Mouse (Mus musculus) myocyte (in vitro differentiated cells): Measurements from ENCODE around the gene Rabgef1. TPM values are rescaled to one million over a fixed set of nuclear protein-coding genes. Genes with fewer than 3 reads are reported as not detected.
A peak's percentile ranks its signal among the peaks of the same experiment; 100 is the strongest.

ENCODE experiments used
- H3K27me3 ChIP-seq: one replicate; pipeline ENCODE4 v1.6.1; 2011; ENCODE audit not compliant: control insufficient read depth, insufficient read depth, insufficient read length
- H3K36me3 ChIP-seq: one replicate; pipeline ENCODE4 v1.6.1; 2011; ENCODE audit not compliant: control insufficient read depth, insufficient read depth
- H3K4me2 ChIP-seq: one replicate; pipeline ENCODE4 v1.6.1; 2011; ENCODE audit warnings: low read depth, control low read depth
- H3K4me3 ChIP-seq: one replicate; pipeline ENCODE4 v1.5.1; 2011; ENCODE audit warnings: mild to moderate bottlenecking, control low read depth, moderate library complexity
- H3K79me2 ChIP-seq: one replicate; pipeline ENCODE4 v1.6.1; 2011; ENCODE audit not compliant: control insufficient read depth, insufficient read depth
- H3ac ChIP-seq: one replicate; pipeline ENCODE4 v1.6.1; 2011; ENCODE audit not compliant: control insufficient read depth, insufficient read length
- CEBPB ChIP-seq: IDR thresholded peaks from 2 replicates; pipeline ENCODE4 v1.6.1; 2011; ENCODE audit warnings: mild to moderate bottlenecking, moderate library complexity; ENCODE audit not compliant: poor library complexity, insufficient read depth, severe bottlenecking
- E2F4 ChIP-seq: IDR thresholded peaks from one replicate; pipeline ENCODE4 v1.6.1; 2011; ENCODE audit warnings: mild to moderate bottlenecking, control low read depth, moderate library complexity; ENCODE audit not compliant: insufficient read depth
- MAX ChIP-seq: IDR thresholded peaks from one replicate; pipeline ENCODE4 v1.6.1; 2011; ENCODE audit warnings: low read depth, mild to moderate bottlenecking, control low read depth
- MYOD1 ChIP-seq, 3 experiments: IDR thresholded peaks; one replicate each; pipeline ENCODE4 v1.6.1; 2011; ENCODE audit warnings: control low read depth in 2 of 3, low read depth in 2 of 3, mild to moderate bottlenecking in 2 of 3, moderate library complexity in 1 of 3; ENCODE audit not compliant: insufficient read length in 2 of 3, control insufficient read depth in 1 of 3
- MYOG ChIP-seq, 3 experiments: IDR thresholded peaks; one replicate each; pipeline ENCODE4 v1.6.1; 2011; ENCODE audit warnings: control low read depth in 2 of 3, low read depth in 2 of 3, mild to moderate bottlenecking in 2 of 3; ENCODE audit not compliant: insufficient read length in 2 of 3, control insufficient read depth in 1 of 3, insufficient read depth in 1 of 3
- POLR2A ChIP-seq: IDR thresholded peaks from one replicate; pipeline ENCODE4 v1.6.1; 2011; ENCODE audit warnings: low read depth, mild to moderate bottlenecking, control low read depth, moderate library complexity; ENCODE audit not compliant: insufficient read length
- POLR2AphosphoS2 ChIP-seq: IDR thresholded peaks from one replicate; pipeline ENCODE4 v1.6.1; 2011; ENCODE audit warnings: low read depth, control low read depth; ENCODE audit not compliant: insufficient read length
- REST ChIP-seq: IDR thresholded peaks from one replicate; pipeline ENCODE4 v1.6.1; 2011; ENCODE audit warnings: mild to moderate bottlenecking, control low read depth, moderate library complexity; ENCODE audit not compliant: insufficient read depth, insufficient read length
- SRF ChIP-seq: IDR thresholded peaks from one replicate; pipeline ENCODE4 v1.6.1; 2011; ENCODE audit warnings: low read depth; ENCODE audit not compliant: control insufficient read depth, insufficient read length
- TCF12 ChIP-seq: IDR thresholded peaks from one replicate; pipeline ENCODE4 v1.6.1; 2011; ENCODE audit warnings: mild to moderate bottlenecking, control low read depth; ENCODE audit not compliant: poor library complexity, insufficient read depth, severe bottlenecking
- TCF3 ChIP-seq: IDR thresholded peaks from one replicate; pipeline ENCODE4 v1.6.1; 2011; ENCODE audit warnings: low read depth, control low read depth; ENCODE audit not compliant: insufficient read length
- USF1 ChIP-seq: IDR thresholded peaks from one replicate; pipeline ENCODE4 v1.6.1; 2011; ENCODE audit warnings: low read depth, mild to moderate bottlenecking, control low read depth, moderate library complexity
- polyA plus RNA-seq: library from polyadenylated mRNA; unstranded; fragments of >200 nt; fragmentation: generic; extraction: Trizol; gene quantifications from one replicate; pipeline ENCODE4 v1.2.1, GENCODE M21; 2012; ENCODE audit warnings: missing spikeins

Gene Rabgef1
- polyA plus RNA-seq, 1 experiment = 18.8 TPM

DNA sequence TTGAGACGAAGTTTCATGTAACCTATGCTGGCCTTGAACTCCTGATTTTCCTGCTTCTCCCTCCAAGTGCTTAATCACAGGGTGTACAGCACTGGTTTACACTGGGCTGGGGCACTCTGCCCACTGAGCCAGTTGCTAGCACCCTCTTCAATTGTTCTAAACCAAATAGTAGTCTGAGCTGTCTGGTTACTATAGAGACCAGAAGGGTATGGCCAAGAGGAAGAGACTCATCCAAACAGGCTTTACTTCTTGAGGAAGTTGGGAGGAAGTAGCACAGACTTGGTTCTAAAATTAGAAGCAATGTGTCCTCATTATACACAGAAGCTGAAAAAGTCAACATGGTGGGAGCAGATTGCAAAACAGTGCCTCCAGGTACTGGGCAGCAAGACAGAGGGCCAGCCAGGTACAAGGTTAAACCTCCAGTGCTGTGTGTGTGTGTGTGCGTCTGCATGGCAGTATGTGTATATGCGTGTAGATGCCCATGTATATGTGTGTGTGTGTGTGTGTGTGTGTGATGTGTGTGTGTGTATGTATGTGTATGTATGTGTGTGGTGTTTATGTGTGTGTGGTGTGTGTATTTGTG is 33.9 kb downstream of the Rabgef1 start:
- no peak overlapping the region for H3ac ChIP-seq
- no peaks in the 10 kb centered on the region for H3K79me2 ChIP-seq
- no peaks in the 10 kb centered on the region for H3K27me3 ChIP-seq
- no peak for TF ChIP-seq MAX
- peaks cover 39% of the 10 kb centered on the region for H3K36me3 ChIP-seq
- H3K4me2 ChIP-seq = no peak overlapping the region
- no peak overlapping the region for H3K4me3 ChIP-seq

DNA sequence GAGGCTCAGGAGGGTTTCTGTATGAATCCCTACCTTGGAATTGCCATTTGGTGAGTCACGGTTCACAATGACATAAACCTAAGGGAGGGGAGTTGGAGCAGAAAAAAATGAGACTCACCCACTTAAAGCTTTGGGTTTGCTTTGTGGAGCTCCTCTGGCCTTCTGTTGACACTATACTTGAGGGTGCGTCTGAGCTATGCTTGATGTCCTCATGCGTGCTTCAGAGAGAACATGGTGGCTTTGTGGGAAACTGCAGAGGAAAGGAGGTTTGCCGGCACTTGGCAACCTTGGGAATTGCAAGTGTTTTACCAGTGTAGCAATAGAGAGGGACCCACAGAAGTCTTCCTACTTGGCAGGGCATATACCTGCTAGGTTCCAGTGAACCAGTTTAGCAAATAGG is 35.7 kb downstream of the Rabgef1 start:
- Histone ChIP-seq H3K4me3 (no peak overlapping the region), H3K79me2 (no peaks in the 10 kb centered on the region), H3ac (no peak overlapping the region), H3K27me3 (no peaks in the 10 kb centered on the region), H3K4me2 (no peak overlapping the region), H3K36me3 (peaks cover 49% of the 10 kb centered on the region)
- no peak for TF ChIP-seq USF1
- TF ChIP-seq SRF = no peak
- TF ChIP-seq TCF3 = no peak
- TF ChIP-seq TCF12 = no peak
- no peak for TF ChIP-seq REST
- TF ChIP-seq POLR2A = no peak
- TF ChIP-seq MYOD1 (IDR thresholded peaks at IDR 0.05; ENCODE audit: control insufficient read depth in 1 of 3, insufficient read length in 2 of 3, low read depth in 2 of 3) = no peak
- no peak for TF ChIP-seq MAX
- TF ChIP-seq POLR2AphosphoS2 = no peak
- TF ChIP-seq E2F4 = no peak
- TF ChIP-seq MYOG (IDR thresholded peaks at IDR 0.05; ENCODE audit: control insufficient read depth in 1 of 3, insufficient read depth in 1 of 3, insufficient read length in 2 of 3, low read depth in 2 of 3) = no peak
- TF ChIP-seq CEBPB = no peak

DNA sequence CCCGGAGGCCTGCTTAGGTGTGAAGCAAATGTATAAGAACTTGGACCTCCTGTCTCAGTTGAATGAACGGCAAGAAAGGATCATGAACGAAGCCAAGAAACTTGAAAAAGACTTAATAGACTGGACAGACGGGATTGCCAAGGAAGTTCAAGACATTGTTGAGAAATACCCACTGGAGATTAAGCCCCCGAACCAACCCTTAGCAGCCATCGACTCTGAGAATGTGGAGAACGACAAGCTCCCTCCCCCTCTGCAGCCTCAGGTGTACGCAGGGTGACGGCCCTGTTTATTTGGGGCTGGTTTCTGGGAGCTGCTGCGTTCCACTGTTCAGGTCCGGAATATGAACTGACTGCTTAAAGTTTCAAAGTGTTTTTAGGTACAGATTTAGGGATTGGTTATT is 41.4 kb downstream of the Rabgef1 start:
- Histone ChIP-seq H3K36me3 (peaks cover 53% of the 10 kb centered on the region), H3K4me3 (no peak overlapping the region), H3K4me2 (no peak overlapping the region), H3K27me3 (no peaks in the 10 kb centered on the region), H3K79me2 (no peaks in the 10 kb centered on the region), H3ac (no peak overlapping the region)
- no peak for TF ChIP-seq MAX
- TF ChIP-seq CEBPB = no peak
- TF ChIP-seq REST = no peak
- no peak for TF ChIP-seq USF1

DNA sequence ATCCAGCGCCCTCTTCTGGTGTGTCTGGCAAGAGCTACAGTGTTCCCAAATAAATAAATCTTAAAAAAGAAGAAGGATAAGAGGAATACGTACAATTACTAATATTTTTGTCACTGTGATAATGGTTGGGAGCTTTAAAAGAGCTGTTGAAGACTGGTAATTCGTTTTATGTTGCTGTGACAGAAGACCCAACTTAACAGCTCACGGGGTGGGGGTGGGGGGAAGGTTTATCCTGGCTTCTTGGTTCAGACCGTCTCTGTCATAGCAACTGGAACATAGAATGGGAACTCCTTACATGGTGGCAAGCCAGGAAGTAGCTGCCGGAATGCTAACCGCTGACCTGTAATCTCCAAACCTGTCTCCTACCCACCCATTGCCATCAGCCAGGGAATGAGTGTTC is 45.2 kb downstream of the Rabgef1 start, which contains the start of gene Tmem248:
Gene Tmem248 (plus strand): TSS at position 301 of the 400 bp plus-strand sequence.
- H3ac ChIP-seq = no peak within 1 kb of the TSS
- no peaks in the 10 kb centered on the region for H3K27me3 ChIP-seq
- no peaks in the 10 kb centered on the region for H3K79me2 ChIP-seq
- no peak for TF ChIP-seq MAX
- peak; percentile 22 for TF ChIP-seq POLR2AphosphoS2
- no peak within 1 kb of the TSS for H3K4me3 ChIP-seq
- H3K4me2 ChIP-seq = no peak within 1 kb of the TSS
- H3K36me3 ChIP-seq = peaks cover 20% of the 10 kb centered on the region

DNA sequence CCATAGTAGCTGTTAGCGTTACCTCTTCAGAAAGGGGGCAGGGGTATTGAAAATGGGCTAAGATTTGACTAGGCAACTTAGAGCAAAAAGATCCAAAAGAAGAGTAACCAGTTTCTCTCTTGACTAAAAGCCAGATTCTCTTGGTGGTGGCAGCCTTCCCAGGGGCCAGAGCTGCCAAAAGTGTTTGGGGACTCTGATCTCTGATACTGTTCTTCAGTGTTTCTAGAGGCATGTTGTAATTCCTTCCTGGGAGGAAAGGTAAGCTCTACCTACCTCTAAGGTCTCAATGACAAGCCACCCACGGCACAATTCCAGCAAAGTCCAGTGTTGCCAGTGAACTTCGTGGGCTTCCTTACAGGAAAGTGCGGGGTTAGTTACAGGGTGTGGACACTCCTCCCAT is 45.8 kb downstream of the Rabgef1 start:
- Histone ChIP-seq H3ac (no peak overlapping the region), H3K36me3 (peaks cover 15% of the 10 kb centered on the region), H3K4me3 (no peak overlapping the region), H3K27me3 (no peaks in the 10 kb centered on the region), H3K79me2 (peaks cover under 1% of the 10 kb centered on the region), H3K4me2 (no peak overlapping the region)
- no peak for TF ChIP-seq POLR2AphosphoS2

DNA sequence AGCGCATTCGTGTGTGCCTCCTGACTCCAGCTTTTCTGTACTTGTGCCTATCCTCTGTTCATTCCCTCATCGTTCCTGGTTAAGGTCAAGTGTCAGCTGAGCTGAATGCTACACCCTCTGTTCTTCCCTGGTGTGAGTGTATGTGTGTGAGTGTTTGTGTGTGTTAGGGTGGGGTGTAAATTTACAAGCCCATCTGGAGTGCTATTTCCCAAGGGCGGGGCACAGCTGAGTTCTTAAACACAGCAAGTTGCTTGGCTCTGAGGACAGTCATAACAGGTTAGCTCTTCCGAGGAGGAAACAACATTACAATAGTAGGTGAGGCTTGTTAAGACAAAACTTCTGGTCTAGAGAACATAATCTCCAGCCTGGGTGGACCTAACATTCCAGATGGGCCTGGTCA is 46.7 kb downstream of the Rabgef1 start:
- Histone ChIP-seq H3K4me3 (no peak overlapping the region), H3K79me2 (peaks cover 10% of the 10 kb centered on the region), H3K4me2 (no peak overlapping the region), H3K36me3 (peaks cover 13% of the 10 kb centered on the region), H3K27me3 (no peaks in the 10 kb centered on the region), H3ac (no peak overlapping the region)
- TF ChIP-seq MAX (no peak), SRF (no peak), POLR2AphosphoS2 (peak; percentile 23)
